Mouse (Mus musculus): ENCODE results near the gene Smpdl3b.
"Not testable (repeated sequence)": the region's sequence is repeated elsewhere in the genome, so short reads cannot be mapped to it uniquely, and the experiment has no call there.

The Smpdl3b gene

GRCm38 (mm10) chr4:132756974-132757373, at the start of gene Smpdl3b:
Smpdl3b (minus strand) TSS chr4:132757252.
- peak; percentile 81 for DNase-seq (ENCODE audit: low spot score)

GRCm38 (mm10) chr4:132806620-132807191, 49.7 kb upstream of the Smpdl3b start:
- DNase-seq (ENCODE audit: low spot score): no peak

- no peak for DNase-seq (ENCODE audit: low spot score)
Measured at GRCm38 (mm10) chr4:132805599-132806197, 48.6 kb upstream of the Smpdl3b start.

- no peak for DNase-seq (ENCODE audit: low spot score)
Measured at GRCm38 (mm10) chr4:132805146-132805545, 48.1 kb upstream of the Smpdl3b start.

GRCm38 (mm10) chr4:132804331-132804730, 47.3 kb upstream of the Smpdl3b start:
- no peak for DNase-seq (ENCODE audit: low spot score)

DNA sequence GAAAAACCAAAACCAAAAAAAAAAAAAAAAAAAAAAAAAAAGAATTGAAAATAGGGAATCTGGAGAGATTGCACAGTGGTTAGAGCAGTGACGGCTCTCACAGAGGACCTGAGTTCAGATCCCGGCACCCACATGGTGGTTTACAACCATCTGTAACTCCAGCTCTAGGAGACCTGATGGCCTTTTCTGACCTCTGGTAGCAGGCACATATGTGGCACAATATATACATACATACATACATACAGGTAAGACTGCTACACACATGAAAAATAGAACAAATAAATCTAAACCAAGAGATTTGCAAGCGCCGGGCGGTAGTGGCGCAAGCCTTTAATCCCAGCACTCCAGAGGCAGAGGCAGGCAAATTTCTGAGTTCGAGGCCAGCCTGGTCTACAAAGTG, 46.8 kb upstream of the Smpdl3b start:
- DNase-seq (ENCODE audit: low spot score): no peak

GRCm38 (mm10) chr4:132803212-132803611, 46.2 kb upstream of the Smpdl3b start:
- no peak for DNase-seq (ENCODE audit: low spot score)

DNA sequence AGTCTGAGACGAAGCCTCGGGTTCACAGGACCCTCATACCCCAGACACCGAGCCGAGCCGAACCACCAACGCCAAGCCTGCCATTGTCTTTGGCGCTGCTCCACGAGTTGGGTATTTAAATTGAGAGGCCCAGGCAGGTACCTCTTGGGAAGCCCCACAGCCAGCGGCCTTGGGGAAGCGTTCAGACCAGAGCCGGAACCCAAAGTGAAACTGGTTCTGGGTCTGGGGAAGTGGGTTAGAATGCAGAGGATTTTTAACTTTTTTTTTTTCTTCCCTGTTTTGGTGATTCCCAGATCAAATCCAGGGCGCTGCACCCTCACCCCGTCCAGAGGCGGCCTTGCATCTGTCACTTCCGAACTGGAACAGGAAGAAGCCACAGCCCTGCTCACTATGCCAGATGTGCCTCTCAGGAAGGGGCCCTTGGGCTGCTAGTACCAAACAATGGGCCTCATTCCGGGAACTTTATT, 45.2 kb upstream of the Smpdl3b start:
- DNase-seq (ENCODE audit: low spot score): no peak

DNA sequence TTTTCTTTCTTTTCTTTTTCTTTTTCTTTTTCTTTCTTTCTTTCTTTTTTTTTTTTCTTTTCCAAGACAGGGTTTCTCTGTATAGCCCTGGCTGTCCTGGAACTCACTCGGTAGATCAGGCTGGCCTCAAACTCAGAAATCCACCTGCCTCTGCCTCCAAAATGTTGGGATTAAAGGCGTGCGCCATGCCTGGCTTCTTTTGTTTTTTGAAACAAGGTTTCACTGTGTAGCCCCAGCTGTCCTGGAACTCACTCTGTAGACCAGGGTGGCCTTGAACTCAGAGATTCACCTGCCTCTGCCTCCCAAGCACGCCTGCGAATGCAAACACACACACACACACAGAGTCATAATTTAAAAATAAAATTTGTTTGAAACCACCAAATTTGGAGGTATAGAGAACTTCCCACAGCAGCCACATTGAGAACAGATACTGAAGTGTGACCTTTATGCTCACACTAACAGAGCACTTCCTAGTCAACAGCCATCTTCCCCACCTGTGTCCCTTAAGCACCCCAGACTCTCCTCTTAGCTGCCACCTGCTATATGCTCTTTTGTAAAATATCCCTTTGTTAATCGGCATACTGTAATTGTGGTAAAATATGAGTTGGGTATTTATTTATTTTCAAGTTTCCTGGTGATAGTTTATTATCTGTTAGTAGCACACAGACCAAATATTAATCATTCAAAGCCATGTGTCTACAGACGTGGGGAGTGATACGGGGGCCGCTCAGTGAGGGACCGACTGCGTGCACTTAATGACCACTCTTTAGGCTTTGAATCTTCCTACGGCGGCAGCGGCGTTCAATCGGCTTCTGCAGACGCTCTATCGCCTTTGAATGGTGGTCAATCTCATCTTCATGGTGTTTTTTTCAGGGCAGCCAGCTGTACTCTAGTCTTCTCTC, 44.4 kb upstream of the Smpdl3b start:
- DNase-seq (ENCODE audit: low spot score): no peak

DNA sequence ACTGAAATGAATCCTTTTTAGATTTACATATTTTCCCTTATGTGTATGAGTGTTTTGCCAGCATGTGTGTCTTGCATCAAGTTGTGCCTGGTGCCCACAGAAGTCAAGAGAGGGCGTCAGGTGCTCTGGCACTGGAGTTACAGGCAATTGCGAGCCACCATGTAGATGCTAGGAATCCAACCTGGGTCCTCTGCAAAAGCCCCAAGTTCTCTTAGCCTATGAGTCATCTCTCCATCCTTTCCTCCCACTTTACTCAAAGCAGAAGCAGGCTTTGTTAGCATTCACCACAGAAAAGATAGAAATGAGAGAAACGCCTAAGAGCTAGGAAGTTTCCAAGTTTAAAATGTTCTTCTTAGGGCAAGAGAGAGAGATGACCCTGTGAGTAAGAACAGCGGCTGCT, 42.8 kb upstream of the Smpdl3b start:
- no peak for DNase-seq (ENCODE audit: low spot score)

DNA sequence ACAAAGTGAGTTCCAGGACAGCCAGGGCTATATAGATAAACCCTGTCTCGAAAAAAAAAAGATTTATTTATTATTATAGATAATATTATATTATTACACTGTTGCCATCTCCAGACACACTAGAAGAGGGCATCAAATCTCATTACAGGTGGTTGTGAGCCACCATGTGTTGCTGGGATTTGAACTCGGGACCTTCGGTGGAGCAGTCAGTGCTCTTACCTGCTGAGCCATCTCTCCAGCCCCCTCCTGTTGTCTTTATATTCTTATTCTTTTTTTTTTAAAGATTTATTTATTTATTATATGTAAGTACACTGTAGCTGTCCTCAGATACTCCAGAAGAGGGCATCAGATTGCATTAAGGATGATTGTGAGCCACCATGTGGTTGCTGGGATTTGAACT, 41.6 kb upstream of the Smpdl3b start:
- DNase-seq (ENCODE audit: low spot score): not testable (repeated sequence)

DNA sequence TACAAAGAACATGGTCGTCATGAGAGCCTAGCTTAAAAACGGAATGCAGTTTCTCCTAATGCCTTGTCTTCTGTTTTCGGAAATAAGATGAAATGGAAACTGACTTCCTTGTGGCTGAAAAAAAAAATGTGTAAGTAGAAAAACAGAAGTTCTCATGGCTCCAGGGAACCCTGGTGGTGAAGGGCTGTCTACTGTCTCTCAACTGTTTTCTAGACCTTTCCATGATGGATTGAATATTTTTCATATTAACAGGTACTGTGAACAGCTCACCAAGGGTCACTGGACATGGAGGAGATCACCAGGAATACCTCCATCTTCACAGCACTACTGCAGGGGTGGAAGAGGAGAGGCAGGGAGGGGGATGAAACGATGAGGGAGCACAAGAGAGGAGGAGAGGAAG, 41.0 kb upstream of the Smpdl3b start:
- DNase-seq (ENCODE audit: low spot score): no peak

- DNase-seq (ENCODE audit: low spot score): no peak
Measured at GRCm38 (mm10) chr4:132797461-132797860, 40.4 kb upstream of the Smpdl3b start.

- DNase-seq (ENCODE audit: low spot score): peak; percentile 81
Measured at GRCm38 (mm10) chr4:132796196-132796886, 39.3 kb upstream of the Smpdl3b start, which contains the start of gene Themis2. Themis2 (minus strand) TSS chr4:132796387.

- no peak for DNase-seq (ENCODE audit: low spot score)
Measured at GRCm38 (mm10) chr4:132795171-132795570, 38.1 kb upstream of the Smpdl3b start.

- DNase-seq (ENCODE audit: low spot score): no peak
Measured at GRCm38 (mm10) chr4:132794760-132795159, 37.7 kb upstream of the Smpdl3b start.

GRCm38 (mm10) chr4:132794028-132794427, 37.0 kb upstream of the Smpdl3b start:
- no peak for DNase-seq (ENCODE audit: low spot score)

DNA sequence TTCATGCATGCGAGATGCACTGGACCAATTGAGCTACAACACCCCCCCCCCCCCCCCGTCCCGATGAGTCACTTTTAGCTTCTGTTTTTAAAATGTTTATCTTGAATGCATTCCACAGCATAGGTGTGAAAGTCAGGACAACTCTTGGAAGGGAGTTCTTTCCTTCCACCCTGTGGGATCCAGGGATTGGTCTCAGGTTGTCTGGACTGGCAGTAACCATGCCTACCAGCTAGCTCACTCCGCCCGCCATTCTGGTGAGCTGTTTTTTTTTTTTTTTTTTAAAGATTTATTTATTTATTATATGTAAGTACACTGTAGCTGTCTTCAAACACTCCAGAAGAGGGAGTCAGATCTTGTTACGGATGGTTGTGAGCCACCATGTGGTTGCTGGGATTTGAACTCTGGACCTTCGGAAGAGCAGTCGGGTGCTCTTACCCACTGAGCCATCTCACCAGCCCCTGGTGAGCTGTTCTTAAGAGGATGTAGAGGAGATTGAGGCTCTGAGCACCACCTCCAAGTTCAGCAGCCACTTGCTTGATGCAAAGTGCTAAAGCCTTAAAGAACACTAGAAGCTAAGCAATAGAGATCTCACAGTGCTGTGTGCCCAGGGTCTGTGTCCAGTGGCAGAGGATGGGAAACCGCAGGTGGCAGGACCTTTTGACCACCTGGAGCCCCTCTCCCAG, 36.4 kb upstream of the Smpdl3b start:
- DNase-seq (ENCODE audit: low spot score): not testable (repeated sequence)

DNA sequence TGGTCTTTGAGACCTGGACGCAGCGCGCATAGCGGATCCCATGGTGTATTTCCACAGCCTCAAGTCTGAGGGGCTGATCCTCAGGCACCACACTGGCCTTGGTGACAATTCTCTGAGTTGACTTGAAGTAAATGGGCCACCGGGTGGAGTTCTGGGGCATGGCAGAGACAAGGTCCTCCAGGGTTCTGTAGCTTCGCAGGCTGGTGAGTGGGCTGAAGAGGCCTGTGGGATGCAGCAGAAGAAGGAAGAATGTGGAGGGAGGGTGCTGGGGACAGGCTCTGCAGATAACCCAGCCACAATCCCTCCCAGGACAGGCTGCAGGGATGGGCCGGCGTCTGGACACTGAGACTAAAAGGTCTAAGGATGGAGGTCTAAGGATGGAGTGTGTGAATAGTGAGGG, 32.7 kb upstream of the Smpdl3b start:
- DNase-seq (ENCODE audit: low spot score): no peak

GRCm38 (mm10) chr4:132785228-132785627, 28.2 kb upstream of the Smpdl3b start:
- DNase-seq (ENCODE audit: low spot score): no peak

DNA sequence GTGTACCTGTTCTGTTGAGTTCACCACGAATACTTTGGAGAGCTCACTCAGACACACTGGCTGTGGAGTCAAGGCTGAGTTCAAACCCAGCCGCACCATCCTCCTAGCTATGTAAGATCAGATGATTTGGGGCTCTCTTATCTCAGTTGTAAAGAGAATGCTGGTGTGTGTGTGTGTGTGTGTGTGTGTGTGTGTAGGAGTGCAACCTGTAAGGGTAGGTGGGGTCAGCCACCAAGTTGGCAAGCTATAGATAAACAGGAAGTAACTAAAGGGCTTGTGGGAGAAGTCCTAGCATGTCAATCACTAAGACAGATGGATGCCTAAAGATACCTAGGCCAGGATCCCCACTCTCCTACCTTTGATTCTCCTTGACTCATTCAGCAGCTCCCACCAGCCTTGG, 26.7 kb upstream of the Smpdl3b start:
- no peak for DNase-seq (ENCODE audit: low spot score)

GRCm38 (mm10) chr4:132780288-132780687, 23.2 kb upstream of the Smpdl3b start:
- DNase-seq (ENCODE audit: low spot score): no peak
